Mouse (Mus musculus) thymus, adult 2 months (tissue): ENCODE measurements around the gene Pimreg. TPM values are rescaled to one million over a fixed set of nuclear protein-coding genes. Genes with fewer than 3 reads are reported as not detected.
A peak's percentile ranks its signal among the peaks of the same experiment; 100 is the strongest.

Source experiments
- DNase-seq: peaks from one replicate; pipeline ENCODE4 v3.0.0; 2021
- H3K27ac ChIP-seq: fragments of 200-500 bp; 2 replicates; pipeline ENCODE4 v1.5.1; 2012; ENCODE audit warnings: low read length, control low read depth; ENCODE audit not compliant: control insufficient read depth, insufficient read depth
- H3K27me3 ChIP-seq: fragments of 200-500 bp; 2 replicates; pipeline ENCODE4 v1.6.1; 2012; ENCODE audit warnings: mild to moderate bottlenecking, low read length, moderate library complexity, mixed read lengths; ENCODE audit not compliant: control insufficient read depth, insufficient read depth
- H3K36me3 ChIP-seq: fragments of 200-500 bp; 2 replicates; pipeline ENCODE4 v1.6.1; 2012; ENCODE audit warnings: mild to moderate bottlenecking, low read length, moderate library complexity; ENCODE audit not compliant: control insufficient read depth, insufficient read depth
- H3K4me1 ChIP-seq: fragments of 200-500 bp; replicated peaks from 2 replicates; pipeline ENCODE4 v1.6.1; 2012; ENCODE audit warnings: low read length; ENCODE audit not compliant: control insufficient read depth, insufficient read depth
- H3K4me3 ChIP-seq: fragments of 200-500 bp; 2 replicates; pipeline ENCODE4 v1.5.1; 2012; ENCODE audit warnings: mild to moderate bottlenecking, low read length, control low read depth, moderate library complexity; ENCODE audit not compliant: control insufficient read depth, insufficient read depth
- CTCF ChIP-seq: fragments of 200-500 bp; IDR thresholded peaks from 2 replicates; pipeline ENCODE4 v1.5.1; 2012; ENCODE audit warnings: mild to moderate bottlenecking, control low read depth, low read length, moderate library complexity, borderline replicate concordance; ENCODE audit not compliant: control insufficient read depth, poor library complexity, insufficient read depth; ENCODE audit errors: extremely low read depth
- POLR2A ChIP-seq: fragments of 200-500 bp; IDR thresholded peaks from 2 replicates; pipeline ENCODE4 v1.6.1; 2012; ENCODE audit warnings: mild to moderate bottlenecking, low read length, control low read depth, moderate library complexity; ENCODE audit not compliant: control insufficient read depth, poor library complexity, insufficient read depth; ENCODE audit errors: extremely low read depth
- WGBS: fragments of 180-500 bp; shearing (Covaris S2); methylation state at CpG from one replicate; pipeline ENCODE4 v1.1.7; 2018; 5-methylcytosine and 5-hydroxymethylcytosine counted together
- polyA plus RNA-seq: library from polyadenylated mRNA; depleted of rRNA; stranded (reverse); fragments of >200 nt; gene quantifications from 2 replicates; pipeline ENCODE4 v1.2.3, GENCODE M21; 2012

Pimreg gene
- polyA plus RNA-seq, 1 experiment = 40.8 TPM

DNA sequence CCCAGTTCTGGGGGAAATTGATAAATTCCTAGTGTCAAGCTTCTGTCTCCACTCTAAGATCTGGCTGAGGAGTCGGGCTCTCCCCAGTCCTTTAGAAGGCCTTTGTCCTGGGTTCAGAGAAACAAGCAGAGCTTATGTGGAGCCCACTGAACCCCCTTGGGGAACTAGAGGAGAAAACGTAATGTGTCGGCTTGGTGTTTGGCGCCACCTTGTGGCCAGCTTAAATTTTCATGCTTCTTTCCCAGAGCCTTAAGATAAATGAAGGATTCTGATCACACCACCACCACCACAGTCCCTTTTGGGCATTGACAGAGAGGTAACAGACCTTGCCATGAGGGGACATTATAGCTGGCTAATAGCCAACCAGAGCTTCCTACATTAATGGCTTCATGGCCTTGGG, 3.8 kb upstream of the Pimreg start:
- 5% methylated on average over 4 of the region's 4 CpGs for WGBS
- no peaks in the 10 kb centered on the region for H3K36me3 ChIP-seq
- DNase-seq = peak; percentile 74
- H3K27me3 ChIP-seq = no peaks in the 10 kb centered on the region
- peaks cover 10% of the 10 kb centered on the region for H3K4me1 ChIP-seq
- no peak for TF ChIP-seq CTCF
- no peak for TF ChIP-seq POLR2A
- H3K4me3 ChIP-seq = no peak overlapping the region
- no peak overlapping the region for H3K27ac ChIP-seq

GRCm38 (mm10) chr11:72039599-72040386, 2.0 kb upstream of the Pimreg start:
- TF ChIP-seq CTCF = no peak
- no peak for TF ChIP-seq POLR2A
- no peak overlapping the region for H3K27ac ChIP-seq
- no peaks in the 10 kb centered on the region for H3K36me3 ChIP-seq
- 89% methylated on average over 16 of the region's 16 CpGs for WGBS
- no peaks in the 10 kb centered on the region for H3K27me3 ChIP-seq
- DNase-seq = no peak
- H3K4me1 ChIP-seq = peaks cover 25% of the 10 kb centered on the region
- no peak overlapping the region for H3K4me3 ChIP-seq

- Histone ChIP-seq H3K27ac (peak overlapping the region; percentile 28; the same call in 1 of the 2 replicates), H3K36me3 (no peaks in the 10 kb centered on the region), H3K27me3 (no peaks in the 10 kb centered on the region), H3K4me3 (peak overlapping the region; percentile 85; the same call in 1 of the 2 replicates), H3K4me1 (peaks cover 27% of the 10 kb centered on the region)
- WGBS = 19% methylated on average over 6 of the region's 6 CpGs
- DNase-seq = no peak
- TF ChIP-seq CTCF (no peak), POLR2A (no peak)
Measured at GRCm38 (mm10) chr11:72041290-72041767, 503 bp upstream of the Pimreg start.

DNA sequence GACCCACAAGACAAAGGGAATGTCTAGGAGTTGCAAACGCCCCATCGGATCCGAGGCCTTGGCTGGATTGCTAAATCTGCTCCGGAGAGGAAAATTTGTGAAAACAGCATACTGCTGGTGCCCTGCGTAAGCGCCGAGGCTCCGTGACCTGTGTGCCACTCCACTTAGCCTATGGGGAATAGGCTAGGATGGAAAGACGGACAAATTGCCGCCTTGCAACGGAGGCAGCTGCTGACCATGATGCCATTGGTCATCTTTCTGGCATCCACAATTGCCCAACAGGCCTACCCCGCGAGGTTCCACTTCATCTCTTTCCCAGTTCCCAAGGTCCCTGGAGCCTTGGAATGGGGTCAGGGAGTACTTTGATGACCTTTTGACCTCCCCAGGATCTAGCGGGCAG, 799 bp downstream of the Pimreg start:
- H3K4me1 ChIP-seq = peaks cover 27% of the 10 kb centered on the region
- 12% methylated on average over 14 of the region's 14 CpGs for WGBS
- TF ChIP-seq CTCF = no peak
- TF ChIP-seq POLR2A = no peak
- H3K4me3 ChIP-seq = peak overlapping the region; percentile 85
- no peaks in the 10 kb centered on the region for H3K36me3 ChIP-seq
- no peaks in the 10 kb centered on the region for H3K27me3 ChIP-seq
- H3K27ac ChIP-seq = no peak overlapping the region
- DNase-seq = no peak

DNA sequence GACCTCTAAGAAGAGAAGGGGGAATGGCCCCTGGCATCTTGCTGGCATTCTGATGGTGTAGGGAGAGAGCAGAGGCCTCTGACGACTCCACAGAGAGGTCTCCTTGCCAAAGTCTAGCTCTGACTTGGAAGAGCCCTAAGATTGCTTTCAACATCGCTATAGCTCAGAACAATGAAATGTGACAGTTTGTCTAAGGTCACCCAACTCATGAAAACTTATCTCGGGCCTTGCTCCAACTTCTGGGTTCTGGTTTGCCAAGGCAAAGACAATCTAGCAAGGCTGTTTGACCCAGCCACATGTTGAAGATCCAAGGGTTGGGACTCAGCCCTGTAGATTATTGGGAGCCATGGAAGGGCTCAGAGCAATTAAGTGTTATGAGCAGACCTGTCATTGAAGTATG, 2.4 kb downstream of the Pimreg start:
- no peaks in the 10 kb centered on the region for H3K36me3 ChIP-seq
- peaks cover 27% of the 10 kb centered on the region for H3K4me1 ChIP-seq
- DNase-seq = no peak
- no peak for TF ChIP-seq POLR2A
- TF ChIP-seq CTCF = no peak
- H3K27ac ChIP-seq = no peak overlapping the region
- 91% methylated on average over 3 of the region's 3 CpGs for WGBS
- no peaks in the 10 kb centered on the region for H3K27me3 ChIP-seq
- H3K4me3 ChIP-seq = no peak overlapping the region

DNA sequence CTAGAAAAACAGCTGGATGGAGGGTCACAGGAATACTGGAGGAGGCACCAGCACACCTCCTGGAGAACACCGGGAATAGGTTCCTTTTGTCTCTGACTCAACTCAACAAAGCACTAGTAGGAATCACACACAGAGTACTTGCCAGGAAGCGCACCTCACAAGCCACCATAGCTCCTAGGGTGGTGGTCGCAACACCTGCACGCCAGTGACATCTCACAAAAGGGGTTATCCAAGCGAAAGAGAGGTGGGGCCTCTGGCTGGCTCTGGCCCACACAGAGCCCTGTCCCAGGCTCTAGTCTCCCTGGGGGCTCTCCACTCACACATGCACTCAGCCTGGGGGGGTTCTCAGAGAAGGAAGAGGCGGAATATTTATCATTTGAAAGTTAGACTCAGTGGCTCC, 6.9 kb downstream of the Pimreg start:
- 87% methylated on average over 6 of the region's 6 CpGs for WGBS
- no peaks in the 10 kb centered on the region for H3K36me3 ChIP-seq
- H3K4me1 ChIP-seq = peaks cover 17% of the 10 kb centered on the region
- TF ChIP-seq POLR2A (no peak), CTCF (no peak)
- no peak overlapping the region for H3K4me3 ChIP-seq
- no peak for DNase-seq
- H3K27me3 ChIP-seq = peaks cover 4% of the 10 kb centered on the region; the same call in 1 of the 2 replicates
- no peak overlapping the region for H3K27ac ChIP-seq

DNA sequence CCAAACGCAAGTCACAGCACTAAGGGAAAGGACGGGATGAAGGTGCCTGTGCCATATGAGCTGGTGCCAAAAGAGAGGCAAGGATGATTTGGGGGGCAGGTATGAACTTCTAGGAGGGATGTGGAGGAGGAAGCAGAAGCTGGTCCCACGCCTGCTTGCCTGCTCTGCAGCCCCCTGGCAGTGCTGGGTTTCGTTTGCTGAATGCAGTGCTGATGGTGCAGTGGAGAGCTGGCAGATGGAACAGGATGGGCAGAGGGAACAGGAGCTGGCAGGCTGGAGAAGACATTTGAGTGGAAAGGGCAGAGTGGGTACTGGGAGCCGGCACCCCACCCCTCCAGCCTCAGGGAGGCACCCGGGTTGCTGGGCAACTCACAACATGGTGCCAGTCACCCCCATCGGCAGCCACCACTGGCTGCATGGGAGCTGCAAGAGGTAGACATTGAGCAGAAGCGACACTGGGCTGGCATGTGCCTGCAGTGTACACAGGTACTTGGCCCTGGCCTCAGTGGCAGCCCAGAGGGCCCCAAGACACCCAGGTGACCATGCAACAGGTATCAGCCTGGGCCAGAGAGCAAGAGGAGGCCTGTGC, 7.4 kb downstream of the Pimreg start:
- Histone ChIP-seq H3K27me3 (peaks cover 4% of the 10 kb centered on the region; the same call in 1 of the 2 replicates), H3K36me3 (no peaks in the 10 kb centered on the region), H3K4me1 (peaks cover 12% of the 10 kb centered on the region; the same call in 1 of the 2 replicates), H3K4me3 (no peak overlapping the region), H3K27ac (no peak overlapping the region)
- TF ChIP-seq POLR2A = no peak
- no peak for DNase-seq
- WGBS = 91% methylated on average over 8 of the region's 8 CpGs
